Mouse (Mus musculus): ENCODE results near the gene Ncoa4.
"Not testable (repeated sequence)": the region's sequence is repeated elsewhere in the genome, so short reads cannot be mapped to it uniquely, and the experiment has no call there.

The Ncoa4 gene

GRCm38 (mm10) chr14:32159690-32160246, at the start of gene Ncoa4:
Gene Ncoa4, plus strand, starts transcription at chr14:32159865.
- DNase-seq = peak; percentile 98

GRCm38 (mm10) chr14:32112124-32112523, 47.5 kb upstream of the Ncoa4 start:
- not testable (repeated sequence) for DNase-seq

GRCm38 (mm10) chr14:32120940-32121919, 38.4 kb upstream of the Ncoa4 start:
- no peak for DNase-seq

GRCm38 (mm10) chr14:32121920-32122315, 37.7 kb upstream of the Ncoa4 start:
- peak; percentile 52 for DNase-seq

GRCm38 (mm10) chr14:32124261-32124660, 35.4 kb upstream of the Ncoa4 start:
- no peak for DNase-seq

GRCm38 (mm10) chr14:32125256-32125655, 34.4 kb upstream of the Ncoa4 start:
- DNase-seq = not testable (repeated sequence)

GRCm38 (mm10) chr14:32128409-32128808, 31.3 kb upstream of the Ncoa4 start:
- DNase-seq = no peak

- no peak for DNase-seq
Observed at GRCm38 (mm10) chr14:32131836-32132235, 27.8 kb upstream of the Ncoa4 start.

- DNase-seq = no peak
Observed at GRCm38 (mm10) chr14:32134293-32134692, 25.4 kb upstream of the Ncoa4 start.

GRCm38 (mm10) chr14:32136467-32136866, 23.2 kb upstream of the Ncoa4 start:
- DNase-seq = not testable (repeated sequence)

- DNase-seq = no peak
Observed at GRCm38 (mm10) chr14:32140359-32140965, 19.2 kb upstream of the Ncoa4 start.

- DNase-seq = no peak
Observed at GRCm38 (mm10) chr14:32141723-32142122, 17.9 kb upstream of the Ncoa4 start, which contains the start of gene Msmb. Gene Msmb, plus strand, starts transcription at chr14:32142023.

- no peak for DNase-seq
Observed at GRCm38 (mm10) chr14:32144734-32145133, 14.9 kb upstream of the Ncoa4 start.

GRCm38 (mm10) chr14:32145401-32145800, 14.3 kb upstream of the Ncoa4 start:
- no peak for DNase-seq

- no peak for DNase-seq
Observed at GRCm38 (mm10) chr14:32145809-32146511, 13.7 kb upstream of the Ncoa4 start.

GRCm38 (mm10) chr14:32146578-32146977, 13.1 kb upstream of the Ncoa4 start:
- no peak for DNase-seq

- no peak for DNase-seq
Observed at GRCm38 (mm10) chr14:32150872-32151271, 8.8 kb upstream of the Ncoa4 start.

GRCm38 (mm10) chr14:32152243-32152965, 7.3 kb upstream of the Ncoa4 start:
- no peak for DNase-seq

GRCm38 (mm10) chr14:32153156-32153555, 6.5 kb upstream of the Ncoa4 start:
- no peak for DNase-seq

GRCm38 (mm10) chr14:32154758-32155157, 4.9 kb upstream of the Ncoa4 start:
- DNase-seq = no peak

- no peak for DNase-seq
Observed at GRCm38 (mm10) chr14:32159150-32159670, 455 bp upstream of the Ncoa4 start.

GRCm38 (mm10) chr14:32160563-32160962, 898 bp downstream of the Ncoa4 start:
- DNase-seq = no peak
